Mouse (Mus musculus): ENCODE data around the gene Smok3b. TPM values are rescaled to one million over a fixed set of nuclear protein-coding genes. Genes with fewer than 3 reads are reported as not detected.
"Not testable (repeated sequence)": the region's sequence is repeated elsewhere in the genome, so short reads cannot be mapped to it uniquely, and the experiment has no call there.

The Smok3b gene
- polyA plus RNA-seq, 1 experiment, result not detected

- WGBS, result 39% methylated on average over 4 of the region's 4 CpGs
- H3K36me3 ChIP-seq (ENCODE audit: control insufficient read depth, insufficient read depth, low read length), result no peaks in the 10 kb centered on the region
- no peak for TF ChIP-seq POLR2A (IDR thresholded peaks at IDR 0.05; ENCODE audit: control insufficient read depth, extremely low read depth, insufficient read depth, low read length, poor library complexity)
- TF ChIP-seq CTCF (IDR thresholded peaks at IDR 0.05; ENCODE audit: borderline replicate concordance, control insufficient read depth, extremely low read depth, insufficient read depth, low read length, poor library complexity), result no peak
- no peaks in the 10 kb centered on the region for H3K27me3 ChIP-seq (ENCODE audit: control insufficient read depth, insufficient read depth, low read length)
- H3K4me3 ChIP-seq (ENCODE audit: control insufficient read depth, insufficient read depth, low read length), result no peak within 1 kb of the TSS
- no peak for DNase-seq
- no peaks in the 10 kb centered on the region for H3K4me1 ChIP-seq (replicated peaks; ENCODE audit: control insufficient read depth, insufficient read depth, low read length)
- no peak within 1 kb of the TSS for H3K27ac ChIP-seq (ENCODE audit: control insufficient read depth, insufficient read depth, low read length)
Measured at GRCm38 (mm10) chr5:137981300-137981699, 39.9 kb upstream of the Smok3b start, which contains the start of gene Azgp1. Azgp1 (plus strand) TSS chr5:137981520.

DNA sequence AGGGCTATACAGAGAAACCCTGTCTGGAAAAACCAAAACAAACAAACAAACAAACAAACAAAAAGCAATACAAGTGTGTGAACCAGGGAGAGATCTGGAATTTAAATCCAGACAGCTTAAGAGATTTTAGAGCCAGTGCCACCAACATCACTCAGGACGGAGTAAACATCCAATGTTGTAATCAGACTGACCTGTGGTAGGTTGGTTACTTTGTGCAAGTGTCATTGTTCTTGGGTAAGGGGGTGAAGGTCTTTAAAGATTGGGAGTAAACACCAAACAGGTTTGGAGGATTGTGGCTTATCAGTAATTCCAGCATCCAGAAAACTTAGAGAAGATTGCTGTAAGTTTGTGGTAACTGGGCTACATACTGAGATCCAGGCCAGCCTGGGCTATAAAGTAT is 34.9 kb upstream of the Smok3b start:
- no peak for TF ChIP-seq POLR2A (IDR thresholded peaks at IDR 0.05; ENCODE audit: control insufficient read depth, extremely low read depth, insufficient read depth, low read length, poor library complexity)
- no peak for TF ChIP-seq CTCF (IDR thresholded peaks at IDR 0.05; ENCODE audit: borderline replicate concordance, control insufficient read depth, extremely low read depth, insufficient read depth, low read length, poor library complexity)
- 88% methylated on average over 1 of the region's 1 CpGs for WGBS
- H3K36me3 ChIP-seq (ENCODE audit: control insufficient read depth, insufficient read depth, low read length), result no peaks in the 10 kb centered on the region
- H3K27me3 ChIP-seq (ENCODE audit: control insufficient read depth, insufficient read depth, low read length), result no peaks in the 10 kb centered on the region
- H3K4me1 ChIP-seq (replicated peaks; ENCODE audit: control insufficient read depth, insufficient read depth, low read length), result no peaks in the 10 kb centered on the region
- no peak overlapping the region for H3K4me3 ChIP-seq (ENCODE audit: control insufficient read depth, insufficient read depth, low read length)
- DNase-seq, result no peak
- no peak overlapping the region for H3K27ac ChIP-seq (ENCODE audit: control insufficient read depth, insufficient read depth, low read length)

DNA sequence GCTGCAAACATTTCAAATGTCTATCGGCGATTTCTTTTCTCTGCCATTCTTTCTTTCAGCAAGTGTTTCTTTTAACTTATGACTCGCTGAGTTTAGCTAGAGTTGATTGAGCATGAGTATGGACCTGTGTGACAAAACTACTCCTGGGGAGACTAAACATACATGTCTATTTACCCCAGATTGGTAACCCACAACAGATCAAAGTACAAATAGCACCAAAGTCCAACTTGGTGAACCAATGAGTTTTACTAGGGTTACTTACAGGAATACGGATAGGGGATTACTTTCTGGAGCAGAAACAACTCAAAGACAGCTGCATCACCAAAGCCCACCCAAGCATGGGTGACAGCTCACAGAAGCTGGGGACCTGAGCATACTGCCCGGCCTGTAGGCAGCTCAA is 11.8 kb upstream of the Smok3b start:
- no peak for TF ChIP-seq CTCF (IDR thresholded peaks at IDR 0.05; ENCODE audit: borderline replicate concordance, control insufficient read depth, extremely low read depth, insufficient read depth, low read length, poor library complexity)
- no peak for TF ChIP-seq POLR2A (IDR thresholded peaks at IDR 0.05; ENCODE audit: control insufficient read depth, extremely low read depth, insufficient read depth, low read length, poor library complexity)
- Histone ChIP-seq H3K4me3 (ENCODE audit: control insufficient read depth, insufficient read depth, low read length) (no peak overlapping the region), H3K4me1 (replicated peaks; ENCODE audit: control insufficient read depth, insufficient read depth, low read length) (no peaks in the 10 kb centered on the region), H3K27ac (ENCODE audit: control insufficient read depth, insufficient read depth, low read length) (no peak overlapping the region), H3K27me3 (ENCODE audit: control insufficient read depth, insufficient read depth, low read length) (no peaks in the 10 kb centered on the region), H3K36me3 (ENCODE audit: control insufficient read depth, insufficient read depth, low read length) (no peaks in the 10 kb centered on the region)
- WGBS, result 92% methylated on average over 5 of the region's 5 CpGs
- no peak for DNase-seq

- DNase-seq, result no peak
- H3K4me3 ChIP-seq (ENCODE audit: control insufficient read depth, insufficient read depth, low read length), result no peak overlapping the region
- no peak overlapping the region for H3K27ac ChIP-seq (ENCODE audit: control insufficient read depth, insufficient read depth, low read length)
- no peaks in the 10 kb centered on the region for H3K36me3 ChIP-seq (ENCODE audit: control insufficient read depth, insufficient read depth, low read length)
- no peaks in the 10 kb centered on the region for H3K4me1 ChIP-seq (replicated peaks; ENCODE audit: control insufficient read depth, insufficient read depth, low read length)
- WGBS, result 96% methylated on average over 5 of the region's 5 CpGs
- TF ChIP-seq POLR2A (IDR thresholded peaks at IDR 0.05; ENCODE audit: control insufficient read depth, extremely low read depth, insufficient read depth, low read length, poor library complexity), result no peak
- TF ChIP-seq CTCF (IDR thresholded peaks at IDR 0.05; ENCODE audit: borderline replicate concordance, control insufficient read depth, extremely low read depth, insufficient read depth, low read length, poor library complexity), result no peak
- no peaks in the 10 kb centered on the region for H3K27me3 ChIP-seq (ENCODE audit: control insufficient read depth, insufficient read depth, low read length)
Measured at GRCm38 (mm10) chr5:138012382-138012781, 8.8 kb upstream of the Smok3b start.

- 94% methylated on average over 2 of the region's 2 CpGs for WGBS
- Histone ChIP-seq H3K36me3 (ENCODE audit: control insufficient read depth, insufficient read depth, low read length) (no peaks in the 10 kb centered on the region), H3K4me3 (ENCODE audit: control insufficient read depth, insufficient read depth, low read length) (no peak overlapping the region), H3K27me3 (ENCODE audit: control insufficient read depth, insufficient read depth, low read length) (no peaks in the 10 kb centered on the region), H3K4me1 (replicated peaks; ENCODE audit: control insufficient read depth, insufficient read depth, low read length) (no peaks in the 10 kb centered on the region), H3K27ac (ENCODE audit: control insufficient read depth, insufficient read depth, low read length) (no peak overlapping the region)
- DNase-seq, result no peak
- no peak for TF ChIP-seq POLR2A (IDR thresholded peaks at IDR 0.05; ENCODE audit: control insufficient read depth, extremely low read depth, insufficient read depth, low read length, poor library complexity)
- TF ChIP-seq CTCF (IDR thresholded peaks at IDR 0.05; ENCODE audit: borderline replicate concordance, control insufficient read depth, extremely low read depth, insufficient read depth, low read length, poor library complexity), result no peak
Measured at GRCm38 (mm10) chr5:138016530-138016929, 4.7 kb upstream of the Smok3b start.

GRCm38 (mm10) chr5:138016997-138017396 is 4.2 kb upstream of the Smok3b start:
- TF ChIP-seq CTCF (IDR thresholded peaks at IDR 0.05; ENCODE audit: borderline replicate concordance, control insufficient read depth, extremely low read depth, insufficient read depth, low read length, poor library complexity), result no peak
- TF ChIP-seq POLR2A (IDR thresholded peaks at IDR 0.05; ENCODE audit: control insufficient read depth, extremely low read depth, insufficient read depth, low read length, poor library complexity), result no peak
- no peak overlapping the region for H3K27ac ChIP-seq (ENCODE audit: control insufficient read depth, insufficient read depth, low read length)
- H3K4me3 ChIP-seq (ENCODE audit: control insufficient read depth, insufficient read depth, low read length), result no peak overlapping the region
- no peaks in the 10 kb centered on the region for H3K27me3 ChIP-seq (ENCODE audit: control insufficient read depth, insufficient read depth, low read length)
- DNase-seq, result no peak
- no peaks in the 10 kb centered on the region for H3K36me3 ChIP-seq (ENCODE audit: control insufficient read depth, insufficient read depth, low read length)
- H3K4me1 ChIP-seq (replicated peaks; ENCODE audit: control insufficient read depth, insufficient read depth, low read length), result no peaks in the 10 kb centered on the region

- H3K4me3 ChIP-seq (ENCODE audit: control insufficient read depth, insufficient read depth, low read length); H3K27me3 ChIP-seq (ENCODE audit: control insufficient read depth, insufficient read depth, low read length); H3K27ac ChIP-seq (ENCODE audit: control insufficient read depth, insufficient read depth, low read length); H3K36me3 ChIP-seq (ENCODE audit: control insufficient read depth, insufficient read depth, low read length); H3K4me1 ChIP-seq (replicated peaks; ENCODE audit: control insufficient read depth, insufficient read depth, low read length); DNase-seq: not testable (repeated sequence)
- 91% methylated on average over 4 of the region's 4 CpGs for WGBS
Measured at GRCm38 (mm10) chr5:138019577-138019976, 1.7 kb upstream of the Smok3b start.

DNA sequence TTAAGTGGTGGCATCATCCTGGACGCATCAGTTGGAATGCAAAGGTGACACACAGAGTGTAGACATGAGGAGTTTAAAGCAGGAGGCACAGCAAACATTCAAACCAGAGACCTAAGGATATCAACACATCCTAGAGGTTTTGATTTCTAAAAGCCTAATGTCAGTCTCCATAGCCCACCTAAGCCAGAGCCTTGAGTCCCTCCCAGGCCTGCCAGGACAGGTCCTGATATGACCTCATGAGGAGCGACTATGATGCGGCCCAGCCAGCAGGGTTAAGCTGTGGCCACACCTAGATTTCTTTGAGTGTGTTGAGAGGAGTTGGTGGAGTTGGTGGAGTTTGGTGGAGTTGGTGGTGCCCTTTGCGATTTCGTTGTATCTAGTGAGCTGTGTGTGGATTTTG is 31.7 kb downstream of the Smok3b start, which contains the start of gene Smok3c:
Smok3c (plus strand) TSS at position 301 of the 400 bp plus-strand sequence.
- DNase-seq; H3K36me3 ChIP-seq (ENCODE audit: control insufficient read depth, insufficient read depth, low read length); H3K27me3 ChIP-seq (ENCODE audit: control insufficient read depth, insufficient read depth, low read length); H3K4me3 ChIP-seq (ENCODE audit: control insufficient read depth, insufficient read depth, low read length); H3K27ac ChIP-seq (ENCODE audit: control insufficient read depth, insufficient read depth, low read length); H3K4me1 ChIP-seq (replicated peaks; ENCODE audit: control insufficient read depth, insufficient read depth, low read length): not testable (repeated sequence)
- WGBS, result no CpG with 5 or more reads among the region's 5 CpGs
